Mouse (Mus musculus) stomach, postnatal 0 days (tissue): Measurements from ENCODE around the gene Olfr1260. TPM values are rescaled to one million over a fixed set of nuclear protein-coding genes. Genes with fewer than 3 reads are reported as not detected.

ENCODE experiments used
- ATAC-seq: fragments of 200-750 bp; cut with Nextera tagmentation; 2 replicates; pipeline ENCODE4 v1.8.0; 2017; ENCODE audit not compliant: low FRiP score, low TSS enrichment
- DNase-seq: peaks from one replicate; pipeline ENCODE4 v3.0.0-alpha.2; 2016; ENCODE audit warnings: low spot score
- H3K27ac ChIP-seq: fragments of 300-500 bp; sonication (generic); replicated peaks from 2 replicates; pipeline ENCODE4 v1.5.1; 2014; ENCODE audit warnings: mild to moderate bottlenecking, control low read depth
- H3K27me3 ChIP-seq: fragments of 300-500 bp; sonication (generic); 2 replicates; pipeline ENCODE4 v1.6.1; 2014; ENCODE audit warnings: low read length; ENCODE audit not compliant: control insufficient read depth, insufficient read depth
- H3K36me3 ChIP-seq: fragments of 300-500 bp; sonication (generic); 2 replicates; pipeline ENCODE4 v1.6.1; 2014; ENCODE audit warnings: low read length, mixed read lengths; ENCODE audit not compliant: control insufficient read depth, insufficient read depth
- H3K4me1 ChIP-seq: fragments of 300-500 bp; sonication (generic); replicated peaks from 2 replicates; pipeline ENCODE4 v1.6.1; 2014; ENCODE audit warnings: antibody characterized with exemption; ENCODE audit not compliant: control insufficient read depth, insufficient read depth
- H3K4me2 ChIP-seq: fragments of 300-500 bp; sonication (generic); replicated peaks from 2 replicates; pipeline ENCODE4 v1.6.1; 2014; ENCODE audit warnings: low read depth, mild to moderate bottlenecking, control low read depth, moderate library complexity
- H3K4me3 ChIP-seq: fragments of 300-500 bp; sonication (generic); 2 replicates; pipeline ENCODE4 v1.5.1; 2014; ENCODE audit warnings: low read depth, low read length, control low read depth
- H3K9ac ChIP-seq: fragments of 300-500 bp; sonication (generic); 2 replicates; pipeline ENCODE4 v1.6.1; 2014; ENCODE audit warnings: mild to moderate bottlenecking, low read length, control low read depth, mixed read lengths
- H3K9me3 ChIP-seq: fragments of 300-500 bp; sonication (generic); 2 replicates; pipeline ENCODE4 v1.6.1; 2016; ENCODE audit warnings: low read length; ENCODE audit not compliant: control insufficient read depth
- CTCF ChIP-seq: IDR thresholded peaks from 2 replicates; pipeline ENCODE4 v1.5.1; 2016; ENCODE audit warnings: antibody characterized with exemption, low read depth, mild to moderate bottlenecking, moderate library complexity
- EP300 ChIP-seq: optimal IDR thresholded peaks from 2 replicates; pipeline ENCODE3; 2016; ENCODE audit warnings: antibody characterized with exemption
- WGBS: fragments of 180-500 bp; shearing (Covaris S2); extraction: QIAGEN DNeasy Blood & Tissue Kit; methylation state at CpG from one replicate; pipeline ENCODE4 v1.1.7; 2014; 5-methylcytosine and 5-hydroxymethylcytosine counted together
- polyA plus RNA-seq: library from polyadenylated mRNA; unstranded; fragments of >200 nt; fragmentation: Nextera tagmentation; extraction: Ambion mirVana; gene quantifications from 2 replicates; pipeline ENCODE4 v1.2.1, GENCODE M21; 2015

The Olfr1260 gene
- polyA plus RNA-seq, 1 experiment from 2014 or later, result not detected

DNA sequence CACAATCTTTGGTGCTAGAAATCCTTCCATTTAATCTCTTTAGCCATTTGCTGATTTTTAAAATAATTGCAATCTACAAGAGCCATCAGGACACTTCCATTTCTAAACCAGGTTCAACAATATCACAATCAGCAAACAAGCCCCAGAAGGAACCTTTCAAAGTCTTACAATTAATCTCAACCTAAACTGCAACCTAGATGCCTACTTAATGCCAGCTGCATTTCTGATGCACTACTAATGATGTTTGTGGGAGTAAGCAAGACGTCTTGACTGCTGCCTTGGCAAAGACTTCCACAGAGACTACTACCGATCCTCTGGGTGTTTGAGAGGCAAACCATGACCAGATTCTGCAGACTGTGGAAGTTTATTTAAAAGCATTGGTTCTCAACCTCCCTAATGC lies 37.7 kb downstream of the Olfr1260 start, which contains the start of gene Olfr1263:
Gene Olfr1263 (plus strand): TSS at position 301 of the 400 bp plus-strand sequence.
- H3K27ac ChIP-seq, result no peak within 1 kb of the TSS
- WGBS, result 74% methylated on average over 2 of the region's 2 CpGs
- TF ChIP-seq CTCF (no peak), EP300 (no peak)
- no peaks in the 10 kb centered on the region for H3K4me1 ChIP-seq
- H3K27me3 ChIP-seq, result no peaks in the 10 kb centered on the region
- no peak for ATAC-seq
- no peaks in the 10 kb centered on the region for H3K9me3 ChIP-seq
- no peak for DNase-seq
- no peak within 1 kb of the TSS for H3K9ac ChIP-seq
- no peak within 1 kb of the TSS for H3K4me2 ChIP-seq
- no peaks in the 10 kb centered on the region for H3K36me3 ChIP-seq
- no peak within 1 kb of the TSS for H3K4me3 ChIP-seq

DNA sequence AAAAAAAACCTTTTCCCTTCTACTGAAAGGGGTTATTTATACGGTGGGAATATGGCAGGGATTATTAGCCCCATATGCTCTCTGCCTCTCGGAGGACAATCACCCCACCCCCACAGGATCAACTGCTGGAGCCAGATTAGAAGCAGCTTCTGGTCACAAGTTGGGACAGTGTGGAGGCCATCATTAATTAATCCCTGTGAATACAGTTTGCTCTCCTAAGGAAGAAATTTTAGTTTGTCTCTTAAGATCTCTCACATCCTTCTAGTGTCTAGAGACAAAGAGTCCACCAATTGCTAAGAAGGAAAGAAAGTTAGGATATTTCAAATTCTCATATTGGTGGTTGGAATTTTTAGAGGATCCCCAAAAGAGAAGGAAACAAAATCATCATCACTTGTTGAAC lies 51.3 kb downstream of the Olfr1260 start, which contains the start of gene Olfr1264:
Gene Olfr1264 (minus strand): TSS at position 101 of the 400 bp plus-strand sequence.
- no peaks in the 10 kb centered on the region for H3K4me1 ChIP-seq
- 70% methylated on average over 2 of the region's 2 CpGs for WGBS
- DNase-seq (no peak), ATAC-seq (no peak)
- H3K4me2 ChIP-seq, result no peak within 1 kb of the TSS
- H3K27me3 ChIP-seq, result no peaks in the 10 kb centered on the region
- no peak within 1 kb of the TSS for H3K9ac ChIP-seq
- H3K9me3 ChIP-seq, result no peaks in the 10 kb centered on the region
- H3K4me3 ChIP-seq, result no peak within 1 kb of the TSS
- no peak within 1 kb of the TSS for H3K27ac ChIP-seq
- H3K36me3 ChIP-seq, result no peaks in the 10 kb centered on the region
- TF ChIP-seq EP300 (no peak), CTCF (no peak)

Other genes with a start within 250 kb of the Olfr1260 start
- not detected in 2 replicates for gene Olfr1252, start 249.3 kb upstream of the Olfr1260 start, polyA plus RNA-seq
- not detected in 2 replicates for gene Olfr1253, start 217.2 kb upstream of the Olfr1260 start, polyA plus RNA-seq
- not detected in 2 replicates for gene Olfr1254, start 180.7 kb upstream of the Olfr1260 start, polyA plus RNA-seq
- not detected in 2 replicates for gene Olfr1255, start 162.3 kb upstream of the Olfr1260 start, polyA plus RNA-seq
- not detected in 2 replicates for gene Olfr1256, start 132.8 kb upstream of the Olfr1260 start, polyA plus RNA-seq
- not detected in 2 replicates for gene Olfr48, start 126.1 kb upstream of the Olfr1260 start, polyA plus RNA-seq
- not detected in 2 replicates for gene Olfr1257, start 95.9 kb upstream of the Olfr1260 start, polyA plus RNA-seq
- gene Olfr1258, start 47.0 kb upstream of the Olfr1260 start, polyA plus RNA-seq, result not detected in 2 replicates
- 0.02 TPM in 1 of 2 replicates, not detected in the other for gene Olfr1259, start 25.7 kb upstream of the Olfr1260 start, polyA plus RNA-seq
- not detected in 2 replicates for gene Olfr1261, start 16.9 kb downstream of the Olfr1260 start, polyA plus RNA-seq
- gene Olfr1262, start 25.8 kb downstream of the Olfr1260 start, polyA plus RNA-seq, result 0.02 TPM in 1 of 2 replicates, not detected in the other
- not detected in 2 replicates for gene Olfr1263, start 37.8 kb downstream of the Olfr1260 start, polyA plus RNA-seq
- gene Olfr1264, start 51.2 kb downstream of the Olfr1260 start, polyA plus RNA-seq, result not detected in 2 replicates
- gene Olfr1265, start 61.0 kb downstream of the Olfr1260 start, polyA plus RNA-seq, result 0.04 TPM in 1 of 2 replicates, not detected in the other
- not detected in 2 replicates for gene Olfr140, start 89.3 kb downstream of the Olfr1260 start, polyA plus RNA-seq
- gene Olfr1269, start 147.1 kb downstream of the Olfr1260 start, polyA plus RNA-seq, result not detected in 2 replicates
- gene Olfr32, start 168.0 kb downstream of the Olfr1260 start, polyA plus RNA-seq, result not detected in 2 replicates
- gene Olfr1270, start 178.8 kb downstream of the Olfr1260 start, polyA plus RNA-seq, result not detected in 2 replicates